Comparison of ENCODE assay signal across 35 mouse cellular contexts in genomic region chr17:26623991-26624390, GRCm38 (mm10).
"Had no signal": no experiment of that assay in that cellular context is flagged by ENCODE, and none has a peak within 500 bp of the region (broad histone marks: within the 10 kb centered on the region; RNA-seq: fewer than 3 reads in every experiment).

No protein-coding gene starts in this region.

- H3K27ac ChIP-seq: heart, embryonic 13.5 days; heart, embryonic 15.5 days; hindbrain, embryonic 10.5 days; hindbrain, embryonic 12.5 days; hindbrain, embryonic 13.5 days; hindbrain, embryonic 14.5 days; hindbrain, embryonic 15.5 days; hindbrain, postnatal 0 days; intestine, embryonic 15.5 days; kidney, embryonic 15.5 days; kidney, postnatal 0 days; left cerebral cortex, adult 2 months had no signal

- H3K27me3 ChIP-seq: heart, embryonic 12.5 days; heart, embryonic 13.5 days; heart, embryonic 15.5 days; hindbrain, embryonic 12.5 days; hindbrain, embryonic 13.5 days; hindbrain, embryonic 15.5 days; intestine, embryonic 15.5 days; kidney, embryonic 15.5 days had no signal

- H3K4me3 ChIP-seq: heart, embryonic 12.5 days; heart, embryonic 13.5 days; heart, embryonic 15.5 days; hindbrain, embryonic 10.5 days; hindbrain, embryonic 12.5 days; hindbrain, embryonic 13.5 days; hindbrain, embryonic 15.5 days; intestine, embryonic 15.5 days; kidney, embryonic 15.5 days; layer of hippocampus, adult 2 months; left cerebral cortex, adult 2 months had no signal

- DNase-seq: heart, postnatal 10 days; heart, postnatal 14 days; heart, postnatal 36 days; heart, postnatal 4 days; kidney, adult 11 months; kidney, adult 18-20 months; kidney, adult 2 months; kidney, adult 8-10 months; kidney, adult 9 months; kidney, postnatal 10 days; kidney, postnatal 14 days; kidney, postnatal 25 days; kidney, postnatal 36 days; kidney, postnatal 4 days; layer of hippocampus, adult 9-11 months; layer of hippocampus, postnatal 36 days had no signal

- H3K9ac ChIP-seq: heart, embryonic 12.5 days; heart, embryonic 13.5 days; heart, embryonic 15.5 days; hindbrain, embryonic 12.5 days; hindbrain, embryonic 13.5 days; hindbrain, embryonic 14.5 days; hindbrain, embryonic 15.5 days; intestine, embryonic 15.5 days; kidney, embryonic 15.5 days had no signal

- H3K4me1 ChIP-seq: heart, embryonic 12.5 days; hindbrain, embryonic 10.5 days; hindbrain, embryonic 12.5 days; hindbrain, embryonic 13.5 days; hindbrain, embryonic 15.5 days; intestine, embryonic 15.5 days had no signal

- ATAC-seq: hindbrain, embryonic 16.5 days; hindbrain, postnatal 0 days; inflammation-experienced regulatory T-cells, adult 6 months; intestine, embryonic 15.5 days; intestine, embryonic 16.5 days; intestine, postnatal 0 days had no signal

- H3K4me2 ChIP-seq: heart, embryonic 11.5 days; heart, embryonic 12.5 days; heart, embryonic 13.5 days; heart, embryonic 15.5 days; hindbrain, embryonic 12.5 days; hindbrain, embryonic 13.5 days; hindbrain, embryonic 14.5 days; hindbrain, embryonic 15.5 days; intestine, embryonic 15.5 days; kidney, embryonic 15.5 days had no signal

- H3K9me3 ChIP-seq: heart, embryonic 12.5 days; heart, embryonic 13.5 days; heart, embryonic 15.5 days; hindbrain, embryonic 10.5 days; hindbrain, embryonic 12.5 days; hindbrain, embryonic 13.5 days; hindbrain, embryonic 15.5 days; intestine, embryonic 15.5 days; kidney, embryonic 15.5 days had no signal
